Mouse (Mus musculus): Measurements from ENCODE around the gene Zfp36l1. TPM values are rescaled to one million over a fixed set of nuclear protein-coding genes. Genes with fewer than 3 reads are reported as not detected.

Zfp36l1 gene
- total RNA-seq, 2 experiments from 2014 or later, result 9.2 to 52.0 TPM

Other genes with a start within 250 kb of the Zfp36l1 start
- 16.2 and 21.4 TPM in 2 replicates for gene Actn1, start 147.4 kb upstream of the Zfp36l1 start, total RNA-seq (2015; ENCODE audit: low replicate concordance)
- 10.8 and 13.0 TPM in 2 replicates for gene Actn1, start 147.4 kb upstream of the Zfp36l1 start, total RNA-seq (2017; ENCODE audit: low replicate concordance)

Data from erythroid progenitor cell, adult 5-6 weeks (primary cell).